Mouse (Mus musculus): ENCODE data around the gene Olfr157. TPM values are rescaled to one million over a fixed set of nuclear protein-coding genes. Genes with fewer than 3 reads are reported as not detected.

The Olfr157 gene
- polyA plus RNA-seq (2015; fragmentation: Nextera tagmentation; extraction: Ambion mirVana): not detected in 2 replicates

DNA sequence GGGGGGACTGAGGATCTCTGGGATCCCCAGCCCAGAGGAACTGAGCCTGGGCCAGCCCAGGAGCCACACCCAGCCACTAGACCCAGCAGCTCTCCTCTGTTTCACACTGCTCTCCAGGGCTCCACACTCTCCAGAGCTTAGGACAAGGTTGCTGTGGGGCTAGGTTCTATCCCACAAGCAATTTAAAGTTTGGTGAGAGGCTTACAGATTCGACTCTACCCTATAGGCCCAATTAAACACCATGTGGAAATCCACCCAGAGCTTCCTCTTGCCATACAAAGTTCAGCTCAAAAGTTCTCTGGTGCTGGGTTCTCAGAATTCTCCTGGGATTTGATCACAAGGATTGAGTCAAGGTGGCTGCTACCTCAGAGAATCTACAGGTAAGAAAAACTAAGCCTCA is at the start of gene Olfr157:
Olfr157 (minus strand) TSS at position 101 of the 400 bp plus-strand sequence.
- no peak within 1 kb of the TSS for H3K4me2 ChIP-seq (ENCODE audit: low read length)
- no peak within 1 kb of the TSS for H3K27ac ChIP-seq (ENCODE audit: low read depth, low read length)
- 55% methylated on average over 1 of the region's 1 CpGs for WGBS
- 0 out of 2 replicates have a peak, but pooled peaks cover 4% of the 10 kb centered on the region for H3K9me3 ChIP-seq (ENCODE audit: control insufficient read depth, low read length)
- no peak within 1 kb of the TSS for H3K4me3 ChIP-seq (ENCODE audit: low read length)
- H3K36me3 ChIP-seq (ENCODE audit: control insufficient read depth, insufficient read depth, low read length): no peaks in the 10 kb centered on the region
- H3K9ac ChIP-seq (ENCODE audit: low read depth, low read length): no peak within 1 kb of the TSS
- no peak for ATAC-seq
- H3K4me1 ChIP-seq (ENCODE audit: control insufficient read depth, insufficient read depth, low read depth, low read length): no peaks in the 10 kb centered on the region
- no peaks in the 10 kb centered on the region for H3K27me3 ChIP-seq (replicated peaks; ENCODE audit: control insufficient read depth, insufficient read depth, low read length)

DNA sequence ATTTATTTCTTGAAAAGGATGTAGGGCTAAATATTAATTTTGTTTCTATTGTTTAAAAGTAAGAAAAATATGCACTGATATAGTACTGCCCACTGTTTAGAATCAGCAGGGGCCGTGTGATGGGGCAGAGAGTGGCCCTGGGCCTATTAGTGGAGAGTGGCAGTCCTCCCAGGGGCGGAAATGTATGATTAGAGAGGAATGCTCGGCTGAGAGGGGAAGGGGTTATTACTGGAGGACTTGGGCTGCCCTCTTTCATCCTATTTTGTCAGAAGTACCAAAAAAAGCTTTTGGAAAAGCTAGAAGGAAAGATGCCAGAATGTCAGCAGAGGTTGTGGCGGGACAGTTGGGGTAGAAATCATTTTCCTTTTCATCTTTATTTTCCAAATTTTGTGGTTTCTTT is 44.2 kb upstream of the Olfr157 start:
- H3K36me3 ChIP-seq (ENCODE audit: control insufficient read depth, insufficient read depth, low read length): no peaks in the 10 kb centered on the region
- 45% methylated on average over 4 of the region's 4 CpGs for WGBS
- no peaks in the 10 kb centered on the region for H3K4me1 ChIP-seq (ENCODE audit: control insufficient read depth, insufficient read depth, low read depth, low read length)
- H3K9me3 ChIP-seq (ENCODE audit: control insufficient read depth, low read length): no peaks in the 10 kb centered on the region
- no peak for ATAC-seq
- no peaks in the 10 kb centered on the region for H3K27me3 ChIP-seq (replicated peaks; ENCODE audit: control insufficient read depth, insufficient read depth, low read length)
- H3K4me2 ChIP-seq (ENCODE audit: low read length): no peak overlapping the region
- no peak overlapping the region for H3K9ac ChIP-seq (ENCODE audit: low read depth, low read length)
- H3K27ac ChIP-seq (ENCODE audit: low read depth, low read length): no peak overlapping the region
- no peak overlapping the region for H3K4me3 ChIP-seq (ENCODE audit: low read length)

DNA sequence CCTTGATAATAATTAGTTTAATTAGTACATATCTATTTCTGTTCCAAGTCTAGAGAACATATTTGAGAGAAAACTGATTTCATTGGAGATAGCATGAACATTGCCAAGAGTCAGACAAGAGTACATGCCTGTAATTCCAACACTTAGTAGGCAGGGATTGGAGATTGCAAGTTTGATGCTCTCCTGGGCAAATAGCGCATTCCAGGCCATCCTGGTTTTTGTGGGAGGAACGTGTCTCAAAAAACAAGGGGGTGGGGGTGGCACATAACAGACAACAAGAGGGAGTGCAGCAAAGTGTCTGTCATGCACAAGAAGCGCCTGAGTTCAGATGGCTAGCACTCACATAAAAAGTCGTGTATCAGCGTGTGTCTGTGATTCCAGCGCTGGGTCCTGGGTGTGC is 39.6 kb upstream of the Olfr157 start:
- WGBS: 80% methylated on average over 6 of the region's 6 CpGs
- no peaks in the 10 kb centered on the region for H3K27me3 ChIP-seq (replicated peaks; ENCODE audit: control insufficient read depth, insufficient read depth, low read length)
- no peak for ATAC-seq
- no peaks in the 10 kb centered on the region for H3K9me3 ChIP-seq (ENCODE audit: control insufficient read depth, low read length)
- no peak overlapping the region for H3K9ac ChIP-seq (ENCODE audit: low read depth, low read length)
- no peaks in the 10 kb centered on the region for H3K36me3 ChIP-seq (ENCODE audit: control insufficient read depth, insufficient read depth, low read length)
- no peak overlapping the region for H3K4me2 ChIP-seq (ENCODE audit: low read length)
- H3K4me1 ChIP-seq (ENCODE audit: control insufficient read depth, insufficient read depth, low read depth, low read length): peaks cover 10% of the 10 kb centered on the region
- H3K4me3 ChIP-seq (ENCODE audit: low read length): no peak overlapping the region
- no peak overlapping the region for H3K27ac ChIP-seq (ENCODE audit: low read depth, low read length)

DNA sequence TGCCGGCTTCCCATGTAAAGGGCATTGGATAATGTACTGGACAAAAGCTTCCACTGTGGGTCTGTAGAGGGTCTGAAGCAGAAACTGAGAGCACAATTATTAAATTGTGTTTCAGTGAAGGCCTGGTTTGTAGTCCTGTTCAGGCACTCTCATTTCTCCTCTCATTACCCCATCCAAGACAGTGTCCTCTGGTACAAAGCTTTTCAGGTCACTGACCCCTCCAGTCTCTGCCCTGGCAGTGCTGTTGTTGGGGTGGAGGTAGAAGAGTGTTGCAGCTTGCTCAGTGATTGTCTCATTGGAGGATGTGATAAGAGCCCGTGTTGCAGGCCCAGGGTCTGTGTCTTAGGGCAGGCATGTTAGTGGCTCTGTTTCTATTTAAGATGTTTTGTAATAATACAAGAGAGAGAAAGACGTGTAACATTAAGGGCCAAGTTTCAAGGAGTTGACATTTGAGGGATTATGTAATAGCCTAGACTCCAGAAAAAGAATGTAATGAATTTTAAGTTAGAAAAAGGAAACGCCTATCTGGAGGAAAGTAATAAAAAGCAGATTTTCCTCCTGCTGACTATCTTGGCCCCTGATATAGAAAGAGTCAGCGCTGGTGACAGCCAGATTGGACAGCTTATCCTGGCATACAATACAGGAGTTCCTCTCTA is 38.2 kb upstream of the Olfr157 start:
- ATAC-seq: no peak
- Histone ChIP-seq H3K27ac (ENCODE audit: low read depth, low read length) (no peak overlapping the region), H3K4me2 (ENCODE audit: low read length) (no peak overlapping the region), H3K4me1 (ENCODE audit: control insufficient read depth, insufficient read depth, low read depth, low read length) (peaks cover 10% of the 10 kb centered on the region), H3K36me3 (ENCODE audit: control insufficient read depth, insufficient read depth, low read length) (no peaks in the 10 kb centered on the region), H3K27me3 (replicated peaks; ENCODE audit: control insufficient read depth, insufficient read depth, low read length) (no peaks in the 10 kb centered on the region), H3K9me3 (ENCODE audit: control insufficient read depth, low read length) (no peaks in the 10 kb centered on the region), H3K4me3 (ENCODE audit: low read length) (no peak overlapping the region), H3K9ac (ENCODE audit: low read depth, low read length) (0 out of 2 replicates have a peak overlapping the region, but pooled peaks have one; percentile 18)
- 51% methylated on average over 5 of the region's 5 CpGs for WGBS

DNA sequence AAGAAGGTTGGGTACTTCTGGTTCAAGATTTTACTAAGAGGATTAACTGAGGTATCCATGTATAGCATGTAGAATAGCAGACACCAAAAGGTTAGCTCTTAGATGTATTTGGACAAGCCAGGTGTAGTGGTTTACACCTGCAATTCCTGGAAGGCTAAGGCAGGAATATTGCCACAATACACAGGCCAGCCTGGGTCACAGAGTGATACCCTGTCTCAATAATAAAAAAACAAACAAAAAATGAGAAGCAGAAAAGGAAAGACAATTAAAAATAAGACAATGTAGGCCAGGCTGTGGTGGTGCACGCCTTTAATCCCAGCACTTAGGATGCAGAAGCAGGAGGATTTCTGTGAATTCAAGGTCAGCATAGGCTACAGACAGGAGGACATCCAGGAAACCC is 37.2 kb upstream of the Olfr157 start:
- Histone ChIP-seq H3K27ac (ENCODE audit: low read depth, low read length) (no peak overlapping the region), H3K27me3 (replicated peaks; ENCODE audit: control insufficient read depth, insufficient read depth, low read length) (no peaks in the 10 kb centered on the region), H3K4me2 (ENCODE audit: low read length) (no peak overlapping the region), H3K9me3 (ENCODE audit: control insufficient read depth, low read length) (no peaks in the 10 kb centered on the region), H3K36me3 (ENCODE audit: control insufficient read depth, insufficient read depth, low read length) (no peaks in the 10 kb centered on the region), H3K4me1 (ENCODE audit: control insufficient read depth, insufficient read depth, low read depth, low read length) (peaks cover 10% of the 10 kb centered on the region), H3K4me3 (ENCODE audit: low read length) (no peak overlapping the region), H3K9ac (ENCODE audit: low read depth, low read length) (no peak overlapping the region)
- ATAC-seq: no peak
- 91% methylated on average over 1 of the region's 1 CpGs for WGBS

DNA sequence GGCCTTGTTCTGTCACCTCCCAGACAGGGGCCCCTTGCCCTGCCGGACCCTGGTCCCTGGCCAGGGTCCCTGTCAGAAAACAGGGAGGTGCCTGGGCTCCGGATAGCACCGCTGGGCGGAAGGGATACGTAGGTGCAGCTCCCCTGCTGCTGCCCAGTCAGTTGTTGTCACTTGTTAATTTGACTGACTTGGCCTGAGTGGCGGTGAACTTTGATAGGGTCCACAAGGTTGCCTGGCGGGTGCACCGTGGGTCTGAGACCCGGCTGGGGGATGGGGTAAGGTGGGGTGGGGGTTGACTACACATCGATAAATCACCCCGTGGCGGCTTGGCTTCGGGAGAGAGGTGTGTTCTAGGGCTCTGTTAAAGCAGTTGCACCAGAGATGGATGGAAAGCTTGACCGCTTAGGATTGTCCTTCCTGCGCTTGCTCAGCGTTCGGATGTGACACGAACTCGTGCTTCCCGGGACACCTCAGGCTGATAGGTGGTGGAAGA is 36.0 kb upstream of the Olfr157 start:
- peak overlapping the region; percentile 65; the same call in 1 of the 2 replicates for H3K27ac ChIP-seq (ENCODE audit: low read depth, low read length)
- H3K4me1 ChIP-seq (ENCODE audit: control insufficient read depth, insufficient read depth, low read depth, low read length): peaks cover 10% of the 10 kb centered on the region
- H3K4me2 ChIP-seq (ENCODE audit: low read length): peak overlapping the region; percentile 95
- peak; percentile 55; the same call in 1 of the 2 replicates for ATAC-seq
- no peaks in the 10 kb centered on the region for H3K9me3 ChIP-seq (ENCODE audit: control insufficient read depth, low read length)
- WGBS: 0% methylated on average over 20 of the region's 20 CpGs
- H3K27me3 ChIP-seq (replicated peaks; ENCODE audit: control insufficient read depth, insufficient read depth, low read length): no peaks in the 10 kb centered on the region
- H3K4me3 ChIP-seq (ENCODE audit: low read length): peak overlapping the region; percentile 88
- no peaks in the 10 kb centered on the region for H3K36me3 ChIP-seq (ENCODE audit: control insufficient read depth, insufficient read depth, low read length)
- H3K9ac ChIP-seq (ENCODE audit: low read depth, low read length): peak overlapping the region; percentile 89

DNA sequence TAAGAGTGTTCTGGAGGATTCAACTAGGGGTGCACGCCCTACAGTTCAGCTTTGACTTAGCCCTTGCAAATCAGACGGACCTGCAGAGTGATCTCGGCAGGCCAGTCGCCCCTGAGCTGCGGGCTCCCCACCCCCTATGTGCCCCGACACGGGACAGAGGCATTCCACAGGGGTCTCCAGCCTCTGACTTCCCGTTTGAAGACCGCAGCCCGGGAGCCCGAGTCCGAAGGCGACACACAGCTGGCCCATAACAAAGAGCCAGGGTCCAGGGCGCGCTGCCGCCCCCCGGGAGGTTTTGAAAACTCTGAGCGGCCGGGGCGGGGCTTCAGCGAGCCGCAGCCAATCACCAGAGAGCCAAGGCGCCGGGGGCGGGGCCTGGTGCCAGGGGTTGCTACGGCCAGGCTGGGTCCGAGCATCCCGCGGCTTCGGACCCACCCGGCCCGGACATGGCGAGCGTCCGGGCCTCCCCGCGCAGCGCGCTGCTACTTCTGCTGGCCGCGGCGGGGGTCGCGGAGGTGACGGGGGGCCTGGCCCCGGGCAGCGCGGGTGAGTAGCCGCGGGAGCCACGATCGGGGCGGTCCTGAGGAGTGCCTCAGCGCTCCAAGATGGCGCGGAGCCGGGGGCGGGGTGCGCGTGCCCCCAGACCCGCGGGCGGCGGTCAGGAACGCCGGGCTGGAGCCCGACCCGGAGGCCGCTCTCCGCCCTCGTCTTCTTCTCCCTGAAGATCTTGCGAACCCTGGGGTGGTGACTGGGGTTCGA is 35.3 kb upstream of the Olfr157 start, which contains the start of gene Reck:
Reck (plus strand) TSS at position 371 of the 759 bp plus-strand sequence.
- peak; percentile 96 for ATAC-seq
- Histone ChIP-seq H3K9ac (ENCODE audit: low read depth, low read length) (peak within 1 kb of the TSS; percentile 89), H3K27me3 (replicated peaks; ENCODE audit: control insufficient read depth, insufficient read depth, low read length) (no peaks in the 10 kb centered on the region), H3K4me1 (ENCODE audit: control insufficient read depth, insufficient read depth, low read depth, low read length) (peaks cover 10% of the 10 kb centered on the region), H3K4me3 (ENCODE audit: low read length) (peak within 1 kb of the TSS; percentile 88), H3K4me2 (ENCODE audit: low read length) (peak within 1 kb of the TSS; percentile 95), H3K36me3 (ENCODE audit: control insufficient read depth, insufficient read depth, low read length) (no peaks in the 10 kb centered on the region), H3K9me3 (ENCODE audit: control insufficient read depth, low read length) (no peaks in the 10 kb centered on the region), H3K27ac (ENCODE audit: low read depth, low read length) (peak within 1 kb of the TSS; percentile 65; the same call in 1 of the 2 replicates)
- under 1% methylated on average over 35 of the region's 73 CpGs for WGBS

DNA sequence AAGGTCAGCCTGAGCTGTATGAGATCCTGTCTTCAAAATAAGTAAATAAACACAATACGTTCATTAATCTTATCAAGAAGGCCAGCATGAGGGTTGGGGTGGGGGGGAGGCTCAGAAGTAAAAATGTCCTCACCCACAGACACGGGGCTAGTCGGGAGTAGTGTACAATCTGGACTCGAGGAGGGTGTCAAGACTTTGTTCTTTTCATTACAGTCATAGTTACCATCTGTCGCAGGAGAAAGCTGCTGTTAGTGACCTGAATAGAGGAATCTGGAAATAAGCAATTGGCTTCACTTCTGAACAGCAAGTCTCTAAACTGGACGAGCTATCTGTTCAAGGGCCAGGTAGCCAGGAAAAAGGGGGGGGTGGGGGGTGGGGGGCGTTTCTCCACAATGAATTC is 34.5 kb upstream of the Olfr157 start:
- no peak overlapping the region for H3K27ac ChIP-seq (ENCODE audit: low read depth, low read length)
- peaks cover 10% of the 10 kb centered on the region for H3K4me1 ChIP-seq (ENCODE audit: control insufficient read depth, insufficient read depth, low read depth, low read length)
- H3K36me3 ChIP-seq (ENCODE audit: control insufficient read depth, insufficient read depth, low read length): no peaks in the 10 kb centered on the region
- no peak for ATAC-seq
- WGBS: 32% methylated on average over 7 of the region's 7 CpGs
- H3K4me3 ChIP-seq (ENCODE audit: low read length): peak overlapping the region; percentile 88
- no peaks in the 10 kb centered on the region for H3K9me3 ChIP-seq (ENCODE audit: control insufficient read depth, low read length)
- H3K4me2 ChIP-seq (ENCODE audit: low read length): peak overlapping the region; percentile 95
- H3K27me3 ChIP-seq (replicated peaks; ENCODE audit: control insufficient read depth, insufficient read depth, low read length): no peaks in the 10 kb centered on the region
- no peak overlapping the region for H3K9ac ChIP-seq (ENCODE audit: low read depth, low read length)

DNA sequence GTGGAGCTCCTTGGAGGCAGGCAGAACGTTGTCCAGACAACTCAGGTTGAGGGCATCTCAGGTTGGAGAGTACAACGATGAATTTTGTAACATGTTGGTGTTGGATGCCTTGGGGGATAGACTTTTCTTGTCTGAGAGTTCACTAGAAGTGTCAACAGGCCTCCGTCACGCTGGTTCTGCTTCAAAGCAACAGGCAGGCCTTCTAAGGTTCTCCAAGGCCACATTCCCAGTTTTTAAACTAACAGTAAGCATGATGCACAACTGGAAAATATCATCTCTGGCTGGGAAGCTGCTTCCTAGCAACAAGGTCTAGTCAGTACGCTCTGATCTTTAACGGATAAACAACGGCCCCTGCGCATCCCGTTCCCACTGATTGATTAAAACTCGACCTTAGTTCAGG is 29.8 kb upstream of the Olfr157 start:
- no peak overlapping the region for H3K9ac ChIP-seq (ENCODE audit: low read depth, low read length)
- no peak overlapping the region for H3K4me2 ChIP-seq (ENCODE audit: low read length)
- peaks cover 3% of the 10 kb centered on the region for H3K4me1 ChIP-seq (ENCODE audit: control insufficient read depth, insufficient read depth, low read depth, low read length)
- ATAC-seq: no peak
- no peaks in the 10 kb centered on the region for H3K36me3 ChIP-seq (ENCODE audit: control insufficient read depth, insufficient read depth, low read length)
- no peak overlapping the region for H3K4me3 ChIP-seq (ENCODE audit: low read length)
- WGBS: 87% methylated on average over 10 of the region's 10 CpGs
- H3K27me3 ChIP-seq (replicated peaks; ENCODE audit: control insufficient read depth, insufficient read depth, low read length): no peaks in the 10 kb centered on the region
- no peak overlapping the region for H3K27ac ChIP-seq (ENCODE audit: low read depth, low read length)
- no peaks in the 10 kb centered on the region for H3K9me3 ChIP-seq (ENCODE audit: control insufficient read depth, low read length)
